Mouse (Mus musculus) heart, embryonic 14.5 days (tissue): ENCODE data around the gene Dmrtc2. TPM values are rescaled to one million over a fixed set of nuclear protein-coding genes. Genes with fewer than 3 reads are reported as not detected.
"Not testable (repeated sequence)": the region's sequence is repeated elsewhere in the genome, so short reads cannot be mapped to it uniquely, and the experiment has no call there.

ENCODE experiments used
- ATAC-seq: fragments of 200-750 bp; cut with Nextera tagmentation; 2 replicates; pipeline ENCODE4 v1.8.0; 2017; ENCODE audit warnings: low read depth, moderate TSS enrichment; ENCODE audit not compliant: insufficient number of reproducible peaks, insufficient read depth, low FRiP score
- H3K27ac ChIP-seq, 2 experiments: fragments of 200-500 bp in 1 of 2; fragments of 300-500 bp in 1 of 2; sonication (generic) in 1 of 2; replicated peaks in 1 of 2; 2 replicates each; pipeline ENCODE4 v1.5.1; 2012 to 2014; ENCODE audit warnings: low read depth in 2 of 2, low read length in 2 of 2, control low read depth in 1 of 2, mild to moderate bottlenecking in 1 of 2, mixed read lengths in 1 of 2; ENCODE audit not compliant: control insufficient read depth in 1 of 2, insufficient read depth in 1 of 2
- H3K27me3 ChIP-seq: fragments of 300-500 bp; sonication (generic); 2 replicates; pipeline ENCODE4 v1.6.1; 2014; ENCODE audit warnings: mild to moderate bottlenecking, low read length, control low read depth; ENCODE audit not compliant: control insufficient read depth, insufficient read depth
- H3K36me3 ChIP-seq: fragments of 300-500 bp; sonication (generic); 2 replicates; pipeline ENCODE4 v1.6.1; 2014; ENCODE audit warnings: mild to moderate bottlenecking, control low read depth, low read length, mixed read lengths; ENCODE audit not compliant: control insufficient read depth, insufficient read depth
- H3K4me1 ChIP-seq, 2 experiments: fragments of 200-500 bp in 1 of 2; fragments of 300-500 bp in 1 of 2; sonication (generic) in 1 of 2; 2 replicates each; pipeline ENCODE4 v1.6.1; 2012 to 2014; ENCODE audit warnings: low read length in 2 of 2, control low read depth in 1 of 2, mixed read lengths in 1 of 2; ENCODE audit not compliant: control insufficient read depth in 2 of 2, insufficient read depth in 2 of 2
- H3K4me2 ChIP-seq: fragments of 300-500 bp; sonication (generic); 2 replicates; pipeline ENCODE4 v1.6.1; 2014; ENCODE audit warnings: mild to moderate bottlenecking, low read length
- H3K4me3 ChIP-seq, 2 experiments: fragments of 200-500 bp in 1 of 2; fragments of 300-500 bp in 1 of 2; sonication (generic) in 1 of 2; 2 replicates each; pipeline ENCODE4 v1.5.1; 2012 to 2014; ENCODE audit warnings: low read length in 2 of 2, mild to moderate bottlenecking in 2 of 2, control low read depth in 1 of 2, low read depth in 1 of 2, moderate library complexity in 1 of 2; ENCODE audit not compliant: control insufficient read depth in 1 of 2, insufficient read depth in 1 of 2
- H3K9ac ChIP-seq: fragments of 300-500 bp; sonication (generic); 2 replicates; pipeline ENCODE4 v1.6.1; 2014; ENCODE audit warnings: mild to moderate bottlenecking, low read length
- H3K9me3 ChIP-seq: fragments of 300-500 bp; sonication (generic); 2 replicates; pipeline ENCODE4 v1.6.1; 2016; ENCODE audit warnings: low read length, control low read depth; ENCODE audit not compliant: control insufficient read depth
- WGBS: fragments of 180-500 bp; shearing (Covaris S2); extraction: QIAGEN DNeasy Blood & Tissue Kit; methylation state at CpG from one replicate; pipeline ENCODE4 v1.1.7; 2014; 5-methylcytosine and 5-hydroxymethylcytosine counted together
- polyA plus RNA-seq: library from polyadenylated mRNA; unstranded; fragments of >200 nt; fragmentation: Nextera tagmentation; extraction: Ambion mirVana; gene quantifications from 2 replicates; pipeline ENCODE4 v1.2.1, GENCODE M21; 2014

Dmrtc2 gene
- polyA plus RNA-seq, 1 experiment from 2014 or later: not detected

DNA sequence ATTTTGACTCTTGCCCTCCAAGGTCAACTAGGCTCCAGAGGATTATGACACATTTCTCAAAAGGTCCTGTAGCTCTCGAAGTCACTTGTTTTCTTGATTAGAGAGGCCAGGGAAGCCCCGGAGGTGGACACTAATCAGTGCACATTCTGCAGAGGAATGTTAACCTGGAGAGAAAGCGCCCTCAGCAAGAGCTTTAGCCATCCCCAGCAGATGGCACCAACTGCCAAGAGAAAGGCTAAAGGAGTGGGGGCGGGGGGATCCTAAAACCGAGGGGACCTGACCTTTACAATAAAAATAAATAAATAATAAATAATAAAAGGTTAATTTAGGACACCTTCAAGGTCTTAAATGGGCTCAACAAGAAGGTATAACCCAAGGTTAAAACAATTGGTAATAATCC is 25.7 kb upstream of the Dmrtc2 start:
- Histone ChIP-seq H3K36me3 (no peaks in the 10 kb centered on the region), H3K4me3 (no peak overlapping the region), H3K9me3 (no peaks in the 10 kb centered on the region), H3K4me2 (no peak overlapping the region), H3K27ac (no peak overlapping the region), H3K9ac (no peak overlapping the region), H3K4me1 (no peaks in the 10 kb centered on the region), H3K27me3 (no peaks in the 10 kb centered on the region)
- WGBS: 28% methylated on average over 5 of the region's 5 CpGs
- ATAC-seq: no peak

GRCm38 (mm10) chr7:24845181-24845580 is 24.7 kb upstream of the Dmrtc2 start:
- Histone ChIP-seq H3K9me3 (no peaks in the 10 kb centered on the region), H3K27ac (no peak overlapping the region), H3K4me1 (no peaks in the 10 kb centered on the region), H3K27me3 (no peaks in the 10 kb centered on the region), H3K36me3 (no peaks in the 10 kb centered on the region), H3K9ac (no peak overlapping the region), H3K4me2 (no peak overlapping the region), H3K4me3 (no peak overlapping the region)
- ATAC-seq: no peak
- WGBS: 78% methylated on average over 9 of the region's 9 CpGs

DNA sequence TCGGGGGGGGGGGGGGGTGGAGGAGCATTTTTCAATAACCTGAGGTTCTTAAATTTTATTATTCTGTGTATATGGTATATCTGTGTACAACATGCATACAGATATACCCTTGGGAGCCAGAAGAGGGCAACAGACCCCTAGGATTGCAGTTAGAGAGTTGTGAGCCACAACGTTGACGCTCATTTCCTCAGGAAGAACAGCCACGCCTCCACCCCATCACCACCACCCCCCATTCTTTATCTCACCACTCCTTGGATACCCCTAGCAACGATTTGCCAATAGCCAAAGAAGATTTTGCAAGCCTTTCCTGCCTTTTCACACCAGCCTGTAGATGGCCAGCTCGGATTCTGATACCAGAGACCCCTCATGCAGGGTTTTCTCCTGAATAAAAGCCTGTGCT is 24.1 kb upstream of the Dmrtc2 start:
- Histone ChIP-seq H3K27ac (no peak overlapping the region), H3K9ac (no peak overlapping the region), H3K36me3 (no peaks in the 10 kb centered on the region), H3K27me3 (no peaks in the 10 kb centered on the region), H3K4me3 (no peak overlapping the region), H3K4me1 (no peaks in the 10 kb centered on the region), H3K4me2 (no peak overlapping the region), H3K9me3 (no peaks in the 10 kb centered on the region)
- no peak for ATAC-seq
- 3% methylated on average over 6 of the region's 6 CpGs for WGBS

GRCm38 (mm10) chr7:24846576-24846975 is 23.3 kb upstream of the Dmrtc2 start:
- not testable (repeated sequence) for H3K27ac ChIP-seq, H3K36me3 ChIP-seq
- 45% methylated on average over 2 of the region's 2 CpGs for WGBS

DNA sequence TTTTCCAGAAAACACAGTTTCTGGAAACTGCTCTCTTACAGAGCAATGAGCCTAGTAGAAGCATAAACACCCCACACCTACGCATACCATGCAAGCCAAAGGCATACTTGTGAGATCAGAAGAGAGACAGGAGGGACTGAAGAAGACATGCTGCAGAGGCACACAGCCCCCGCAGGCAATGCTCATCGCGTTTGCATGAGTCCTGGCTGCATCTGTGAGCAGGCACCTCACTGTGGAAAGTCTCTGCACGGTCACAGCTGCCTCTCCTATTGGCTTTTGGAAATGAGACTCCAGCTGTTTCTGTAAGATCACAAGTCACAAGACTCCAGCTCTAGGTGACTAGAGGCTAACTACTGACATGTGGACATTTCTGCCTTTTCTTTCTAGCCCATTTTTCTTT is 19.7 kb upstream of the Dmrtc2 start:
- Histone ChIP-seq H3K9ac (no peak overlapping the region), H3K4me3 (no peak overlapping the region), H3K36me3 (no peaks in the 10 kb centered on the region), H3K27ac (0 out of 4 replicates have a peak overlapping the region, but pooled peaks of 1 of the 2 experiments have one; percentile 45), H3K4me1 (no peaks in the 10 kb centered on the region; a peak in 1 of 4 replicates), H3K4me2 (no peak overlapping the region), H3K9me3 (no peaks in the 10 kb centered on the region), H3K27me3 (no peaks in the 10 kb centered on the region)
- 10% methylated on average over 5 of the region's 5 CpGs for WGBS
- no peak for ATAC-seq

More at GRCm38 (mm10) chr7:24846576-24846975, 23.3 kb upstream of the Dmrtc2 start:
- H3K9ac ChIP-seq, H3K27me3 ChIP-seq, ATAC-seq, H3K4me1 ChIP-seq, H3K9me3 ChIP-seq, H3K4me2 ChIP-seq, H3K4me3 ChIP-seq: not testable (repeated sequence)

- no peak overlapping the region for H3K27ac ChIP-seq
- H3K9ac ChIP-seq: no peak overlapping the region
- no peaks in the 10 kb centered on the region for H3K27me3 ChIP-seq
- H3K9me3 ChIP-seq: no peaks in the 10 kb centered on the region
- no peaks in the 10 kb centered on the region for H3K36me3 ChIP-seq
- no peak overlapping the region for H3K4me3 ChIP-seq
- H3K4me2 ChIP-seq: no peak overlapping the region
- no peaks in the 10 kb centered on the region; a peak in 1 of 4 replicates for H3K4me1 ChIP-seq
- ATAC-seq: 0 out of 2 replicates have a peak, but pooled peaks have one; percentile 26
- WGBS: 29% methylated on average over 6 of the region's 6 CpGs
Observed at GRCm38 (mm10) chr7:24850899-24851303, 19.0 kb upstream of the Dmrtc2 start.

- no peak for ATAC-seq
- 82% methylated on average over 5 of the region's 5 CpGs for WGBS
- no peak overlapping the region for H3K4me3 ChIP-seq
- H3K9ac ChIP-seq: no peak overlapping the region
- no peaks in the 10 kb centered on the region for H3K36me3 ChIP-seq
- no peaks in the 10 kb centered on the region for H3K27me3 ChIP-seq
- no peak overlapping the region for H3K27ac ChIP-seq
- no peak overlapping the region for H3K4me2 ChIP-seq
- no peaks in the 10 kb centered on the region; a peak in 1 of 4 replicates for H3K4me1 ChIP-seq
- no peaks in the 10 kb centered on the region for H3K9me3 ChIP-seq
Observed at GRCm38 (mm10) chr7:24851596-24852325, 18.1 kb upstream of the Dmrtc2 start.
